Mouse (Mus musculus) MEL (cell line): ENCODE data around the gene Lypd5. TPM values are rescaled to one million over a fixed set of nuclear protein-coding genes. Genes with fewer than 3 reads are reported as not detected.

Experiments
- DNase-seq: peaks from one replicate; pipeline ENCODE4 v3.0.0; 2011; ENCODE audit warnings: low read depth, low spot score
- H3K27ac ChIP-seq: 2 replicates; pipeline ENCODE4 v1.5.1; 2012; ENCODE audit warnings: low read depth, mild to moderate bottlenecking, control low read depth, low read length, moderate library complexity; ENCODE audit not compliant: control insufficient read depth
- H3K27me3 ChIP-seq, 2 experiments: fragments of 150-350 bp in 1 of 2; sonication (generic) in 1 of 2; 2 replicates each; pipeline ENCODE4 v1.6.1; 2012; ENCODE audit warnings: low read length in 2 of 2, mild to moderate bottlenecking in 2 of 2, improper control_type of control experiment in 1 of 2, moderate library complexity in 1 of 2; ENCODE audit not compliant: insufficient read depth in 2 of 2, control insufficient read depth in 1 of 2
- H3K36me3 ChIP-seq, 2 experiments: 2 replicates each; pipeline ENCODE4 v1.6.1; 2012 to 2014; ENCODE audit warnings: low read length in 2 of 2, improper control_type of control experiment in 1 of 2, inconsistent platforms in 1 of 2, mild to moderate bottlenecking in 1 of 2; ENCODE audit not compliant: insufficient read depth in 2 of 2, control insufficient read depth in 1 of 2
- H3K4me1 ChIP-seq, 2 experiments: fragments of 150-350 bp in 1 of 2; sonication (generic) in 1 of 2; 2 replicates each; pipeline ENCODE4 v1.6.1; 2012; ENCODE audit warnings: low read length in 2 of 2, improper control_type of control experiment in 1 of 2, mild to moderate bottlenecking in 1 of 2; ENCODE audit not compliant: insufficient read depth in 2 of 2, control insufficient read depth in 1 of 2
- H3K4me3 ChIP-seq, 2 experiments: fragments of 150-350 bp in 1 of 2; sonication (generic) in 1 of 2; 2 replicates each; pipeline ENCODE4 v1.5.1; 2012; ENCODE audit warnings: low read depth in 2 of 2, low read length in 2 of 2, mild to moderate bottlenecking in 2 of 2, moderate library complexity in 2 of 2, control low read depth in 1 of 2, improper control_type of control experiment in 1 of 2; ENCODE audit not compliant: control insufficient read depth in 1 of 2, insufficient read depth in 1 of 2
- H3K79me2 ChIP-seq: 2 replicates; pipeline ENCODE4 v1.6.1; 2012; ENCODE audit warnings: mild to moderate bottlenecking, low read length, moderate library complexity; ENCODE audit not compliant: control insufficient read depth, poor library complexity, insufficient read depth
- H3K9ac ChIP-seq: 2 replicates; pipeline ENCODE4 v1.6.1; 2012; ENCODE audit warnings: low read depth, mild to moderate bottlenecking, control low read depth, low read length, moderate library complexity; ENCODE audit not compliant: control insufficient read depth, poor library complexity, severe bottlenecking
- H3K9me3 ChIP-seq: fragments of 150-350 bp; sonication (generic); replicated peaks from 2 replicates; pipeline ENCODE4 v1.6.1; 2012; ENCODE audit warnings: mild to moderate bottlenecking, low read length, improper control_type of control experiment, moderate library complexity; ENCODE audit not compliant: insufficient read depth
- CHD2 ChIP-seq: IDR thresholded peaks from 2 replicates; pipeline ENCODE4 v1.6.1; 2011; ENCODE audit warnings: low read length, improper control_type of control experiment
- EP300 ChIP-seq, 2 experiments: IDR thresholded peaks; 2 replicates each; pipeline ENCODE4 v1.6.1; 2011; ENCODE audit warnings: improper control_type of control experiment in 2 of 2, low read length in 2 of 2, low read depth in 1 of 2, mild to moderate bottlenecking in 1 of 2
- ETS1 ChIP-seq: IDR thresholded peaks from 2 replicates; pipeline ENCODE4 v1.6.1; 2012; ENCODE audit warnings: low read depth, mild to moderate bottlenecking, inconsistent platforms, low read length, improper control_type of control experiment, moderate library complexity
- GABPA ChIP-seq: IDR thresholded peaks from 2 replicates; pipeline ENCODE4 v1.6.1; 2012; ENCODE audit warnings: low read depth, mild to moderate bottlenecking, inconsistent platforms, low read length, improper control_type of control experiment, moderate library complexity
- HCFC1 ChIP-seq: IDR thresholded peaks from 2 replicates; pipeline ENCODE4 v1.6.1; 2012; ENCODE audit warnings: low read depth, mild to moderate bottlenecking, inconsistent platforms, low read length, improper control_type of control experiment, moderate library complexity
- KAT2A ChIP-seq: conservative IDR thresholded peaks from 2 replicates; pipeline ENCODE4 v1.6.1; 2012; ENCODE audit warnings: low read depth, low read length, improper control_type of control experiment, inconsistent platforms
- MAX ChIP-seq: IDR thresholded peaks from 2 replicates; pipeline ENCODE4 v1.6.1; 2011; ENCODE audit warnings: low read length, improper control_type of control experiment
- NELFE ChIP-seq: IDR thresholded peaks from 2 replicates; pipeline ENCODE4 v1.6.1; 2011; ENCODE audit warnings: low read depth, low read length, improper control_type of control experiment
- POLR2AphosphoS2 ChIP-seq: IDR thresholded peaks from 2 replicates; pipeline ENCODE4 v1.6.1; 2011; ENCODE audit warnings: low read length, improper control_type of control experiment
- RCOR1 ChIP-seq: IDR thresholded peaks from 2 replicates; pipeline ENCODE4 v1.6.1; 2012; ENCODE audit warnings: low read depth, mild to moderate bottlenecking, inconsistent platforms, low read length, improper control_type of control experiment
- SIN3A ChIP-seq: IDR thresholded peaks from 2 replicates; pipeline ENCODE4 v1.6.1; 2012; ENCODE audit warnings: low read length, improper control_type of control experiment, inconsistent platforms
- SMC3 ChIP-seq: IDR thresholded peaks from 2 replicates; pipeline ENCODE4 v1.6.1; 2011; ENCODE audit warnings: low read depth, low read length, improper control_type of control experiment
- TAL1 ChIP-seq: IDR thresholded peaks from 2 replicates; pipeline ENCODE4 v1.6.1; 2012; ENCODE audit warnings: mild to moderate bottlenecking, inconsistent platforms, low read length, moderate library complexity, mixed read lengths
- TCF12 ChIP-seq: IDR thresholded peaks from 2 replicates; pipeline ENCODE4 v1.6.1; 2014; ENCODE audit warnings: low read depth, mild to moderate bottlenecking, inconsistent platforms, low read length, improper control_type of control experiment, moderate library complexity
- UBTF ChIP-seq: IDR thresholded peaks from 2 replicates; pipeline ENCODE4 v1.6.1; 2012; ENCODE audit warnings: low read depth, mild to moderate bottlenecking, inconsistent platforms, low read length, improper control_type of control experiment, moderate library complexity, borderline replicate concordance; ENCODE audit not compliant: insufficient read depth
- USF1 ChIP-seq: IDR thresholded peaks from 2 replicates; pipeline ENCODE4 v1.6.1; 2014; ENCODE audit warnings: low read depth, mild to moderate bottlenecking, inconsistent platforms, low read length, improper control_type of control experiment, moderate library complexity
- USF2 ChIP-seq, 2 experiments: IDR thresholded peaks; 2 replicates each; pipeline ENCODE4 v1.6.1; 2011 to 2012; ENCODE audit warnings: improper control_type of control experiment in 2 of 2, low read length in 2 of 2, borderline replicate concordance in 1 of 2, inconsistent platforms in 1 of 2, low read depth in 1 of 2, mild to moderate bottlenecking in 1 of 2; ENCODE audit not compliant: insufficient read depth in 1 of 2
- ZC3H11A ChIP-seq: IDR thresholded peaks from 2 replicates; pipeline ENCODE4 v1.6.1; 2012; ENCODE audit warnings: low read depth, mild to moderate bottlenecking, inconsistent platforms, low read length, improper control_type of control experiment
- ZNF384 ChIP-seq: IDR thresholded peaks from 2 replicates; pipeline ENCODE4 v1.6.1; 2012; ENCODE audit warnings: low read depth, mild to moderate bottlenecking, inconsistent platforms, low read length, improper control_type of control experiment
- polyA plus RNA-seq, 2 experiments: library from polyadenylated mRNA; stranded (reverse) in 1 of 2; unstranded in 1 of 2; fragments of >175 nt in 1 of 2; fragments of >200 nt in 1 of 2; gene quantifications; 2 replicates each; pipeline versions ENCODE4 v1.2.1 to v1.2.4; 2012; ENCODE audit warnings: low replicate concordance in 2 of 2, low read depth in 1 of 2; ENCODE audit not compliant: insufficient read length in 2 of 2, insufficient read depth in 1 of 2, missing spikeins in 1 of 2
- total RNA-seq: library from RNA; depleted of rRNA; stranded (reverse); fragments of 300-350 nt; gene quantifications from 2 replicates; pipeline ENCODE4 v1.2.3, GENCODE M21; 2012; rRNA removed

Gene Lypd5
- not detected in 2 replicates for total RNA-seq
- polyA plus RNA-seq, result not detected

DNA sequence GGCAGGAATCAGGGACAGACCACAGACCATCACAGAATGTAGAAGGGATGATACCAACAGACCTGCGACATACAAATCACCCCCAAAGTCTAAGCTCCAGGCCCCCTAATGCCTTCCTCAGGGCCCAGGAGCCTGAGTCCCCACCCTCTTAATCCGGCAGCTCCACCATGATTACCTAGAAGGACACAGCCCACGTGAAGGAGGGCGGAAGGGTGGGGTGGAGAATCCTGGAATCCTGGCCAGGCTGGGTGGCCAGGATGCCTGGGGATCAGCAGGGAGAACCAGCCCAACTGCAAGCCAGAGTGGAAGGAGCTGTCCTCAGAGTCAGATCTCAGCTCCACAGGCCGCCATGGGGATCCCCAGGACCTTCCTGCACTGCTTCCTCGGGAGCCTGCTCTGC, at the start of gene Lypd5:
Lypd5 (plus strand) TSS at position 301 of the 400 bp plus-strand sequence.
- TF ChIP-seq KAT2A (no peak), POLR2AphosphoS2 (no peak), UBTF (no peak), CHD2 (no peak), ETS1 (no peak)
- Histone ChIP-seq H3K79me2 (no peaks in the 10 kb centered on the region), H3K36me3 (no peaks in the 10 kb centered on the region), H3K9ac (no peak within 1 kb of the TSS), H3K4me1 (no peaks in the 10 kb centered on the region), H3K27ac (no peak within 1 kb of the TSS), H3K9me3 (no peaks in the 10 kb centered on the region), H3K4me3 (no peak within 1 kb of the TSS), H3K27me3 (peaks cover 0 to 6% of the 10 kb centered on the region in 2 experiments; a peak in 2 of 4 replicates)
- DNase-seq, result no peak

GRCm38 (mm10) chr7:24299823-24300481, 49.0 kb upstream of the Lypd5 start:
- no peaks in the 10 kb centered on the region for H3K9me3 ChIP-seq
- peak; percentile 71 for DNase-seq
- no peaks in the 10 kb centered on the region for H3K27me3 ChIP-seq
- H3K27ac ChIP-seq, result 0 out of 2 replicates have a peak overlapping the region, but pooled peaks have one; percentile 29
- H3K4me3 ChIP-seq, result peak overlapping the region; percentile 59 to 76
- no peaks in the 10 kb centered on the region; a peak in 1 of 4 replicates for H3K4me1 ChIP-seq
- peak overlapping the region; percentile 65 for H3K9ac ChIP-seq
- peaks cover 5% of the 10 kb centered on the region for H3K79me2 ChIP-seq
- no peaks in the 10 kb centered on the region for H3K36me3 ChIP-seq
- TF ChIP-seq CHD2 (no peak), USF2 (IDR thresholded peaks at IDR 0.05; ENCODE audit: borderline replicate concordance in 1 of 2, insufficient read depth in 1 of 2, low read depth in 1 of 2, low read length in 2 of 2) (no peak), MAX (peak; percentile 13; the same call in 1 of the 2 replicates), TCF12 (no peak), KAT2A (no peak), EP300 (IDR thresholded peaks at IDR 0.05; ENCODE audit: low read depth in 1 of 2, low read length in 2 of 2) (no peak), ZNF384 (peak; percentile 83), HCFC1 (peak; percentile 44; the same call in 1 of the 2 replicates), ZC3H11A (no peak), TAL1 (no peak), GABPA (no peak), USF1 (no peak), SMC3 (no peak), RCOR1 (no peak), UBTF (no peak), NELFE (no peak; the same call in 1 of the 2 replicates), SIN3A (0 out of 2 replicates have a peak, but pooled peaks have one; percentile 30)
- TF ChIP-seq, all 39 proteins: peak for 4
